Mouse (Mus musculus): ENCODE measurements around the gene Hoxc9.

DNA sequence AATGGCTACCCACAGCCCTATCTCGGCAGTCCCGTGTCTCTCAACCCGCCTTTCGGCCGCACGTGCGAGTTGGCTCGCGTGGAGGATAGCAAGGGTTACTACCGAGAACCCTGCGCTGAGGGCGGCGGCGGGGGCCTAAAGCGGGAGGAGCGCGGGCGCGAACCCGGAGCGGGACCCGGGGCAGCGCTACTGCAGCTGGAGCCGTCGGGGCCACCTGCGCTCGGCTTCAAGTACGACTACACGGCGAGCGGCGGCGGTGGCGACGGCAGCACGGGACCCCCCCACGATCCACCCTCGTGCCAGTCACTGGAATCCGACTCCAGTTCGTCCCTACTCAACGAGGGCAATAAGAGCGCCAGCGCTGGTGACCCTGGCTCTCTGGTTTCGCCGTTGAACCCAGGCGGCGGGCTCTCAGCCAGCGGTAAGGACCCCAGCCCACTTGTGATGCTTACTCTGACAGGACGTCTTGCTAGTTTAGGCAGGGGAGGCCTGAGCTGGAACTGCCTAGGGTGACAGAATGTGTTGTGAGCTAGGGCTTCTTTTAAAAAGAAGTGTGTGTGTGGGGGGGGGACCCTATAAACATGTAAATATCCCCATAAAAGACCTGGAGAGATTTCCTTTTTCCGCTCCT is 39.1 kb upstream of the Hoxc9 start:
- TF ChIP-seq CTCF (IDR thresholded peaks at IDR 0.05; ENCODE audit: control insufficient read depth, insufficient read depth, insufficient replicate concordance, low read depth, low read length) (no peak), POLR2A (IDR thresholded peaks at IDR 0.05; ENCODE audit: control insufficient read depth, low read depth, low read length) (no peak)

Measured in testis, adult 2 months (tissue).